Mouse (Mus musculus) embryo, embryonic 10.5 days (tissue): Measurements from ENCODE around the gene Sp1.
A peak's percentile ranks its signal among the peaks of the same experiment; 100 is the strongest.

Experiments used
- DNase-seq: peaks from one replicate; pipeline ENCODE4 v3.0.0-alpha.2; 2015; ENCODE audit warnings: low spot score

Sp1 gene

DNA sequence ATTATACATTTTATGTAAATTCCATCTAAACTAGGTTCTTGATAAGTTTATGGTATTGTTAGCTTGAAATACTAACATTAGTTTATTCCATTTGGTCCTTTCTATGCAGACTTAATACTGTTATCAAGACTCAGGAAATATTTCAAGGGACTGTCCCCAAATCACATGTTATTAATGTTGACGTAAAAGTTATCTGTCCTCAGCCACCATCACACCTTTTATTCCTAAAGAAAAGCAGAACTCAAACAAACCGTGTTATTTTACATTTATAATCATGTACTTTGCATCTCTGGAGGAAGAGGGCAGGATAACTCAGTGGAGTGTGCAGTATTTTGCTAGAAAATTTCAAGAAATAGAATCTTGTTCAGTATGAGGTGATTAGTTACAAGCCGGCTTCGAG, 27.2 kb downstream of the Sp1 start:
- DNase-seq, result no peak

DNA sequence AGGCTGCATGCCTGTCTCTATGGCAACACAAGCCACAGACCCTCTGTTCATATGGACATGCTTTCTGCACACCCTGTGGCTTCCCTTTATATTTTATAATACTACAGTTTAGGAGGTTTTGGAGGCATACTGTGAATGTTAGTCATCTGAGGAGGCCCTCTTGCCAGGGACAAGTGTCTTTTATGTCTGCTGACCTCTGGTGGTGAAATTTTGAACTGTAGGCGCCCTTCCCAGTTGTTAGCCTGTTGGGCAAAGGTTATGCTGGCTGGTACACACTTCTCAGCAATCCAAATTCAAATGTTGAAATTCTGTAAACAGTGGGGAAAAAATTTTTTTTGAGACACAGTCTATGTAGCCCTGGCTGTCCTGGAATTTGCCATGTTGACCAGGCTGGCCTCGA, 36.5 kb downstream of the Sp1 start:
- DNase-seq, result peak; percentile 92

- no peak for DNase-seq
Observed at GRCm38 (mm10) chr15:102445146-102445545, 39.2 kb downstream of the Sp1 start, which contains the start of gene Amhr2. Gene Amhr2, plus strand, starts transcription at chr15:102445367.

- no peak for DNase-seq
Observed at GRCm38 (mm10) chr15:102446448-102446847, 40.5 kb downstream of the Sp1 start.

- DNase-seq, result no peak
Observed at GRCm38 (mm10) chr15:102449366-102449765, 43.4 kb downstream of the Sp1 start.

GRCm38 (mm10) chr15:102450928-102451327, 45.0 kb downstream of the Sp1 start:
- DNase-seq, result no peak

- no peak for DNase-seq
Observed at GRCm38 (mm10) chr15:102451666-102452430, 45.9 kb downstream of the Sp1 start.

GRCm38 (mm10) chr15:102455993-102456392, 50.0 kb downstream of the Sp1 start:
- peak; percentile 33 for DNase-seq

DNA sequence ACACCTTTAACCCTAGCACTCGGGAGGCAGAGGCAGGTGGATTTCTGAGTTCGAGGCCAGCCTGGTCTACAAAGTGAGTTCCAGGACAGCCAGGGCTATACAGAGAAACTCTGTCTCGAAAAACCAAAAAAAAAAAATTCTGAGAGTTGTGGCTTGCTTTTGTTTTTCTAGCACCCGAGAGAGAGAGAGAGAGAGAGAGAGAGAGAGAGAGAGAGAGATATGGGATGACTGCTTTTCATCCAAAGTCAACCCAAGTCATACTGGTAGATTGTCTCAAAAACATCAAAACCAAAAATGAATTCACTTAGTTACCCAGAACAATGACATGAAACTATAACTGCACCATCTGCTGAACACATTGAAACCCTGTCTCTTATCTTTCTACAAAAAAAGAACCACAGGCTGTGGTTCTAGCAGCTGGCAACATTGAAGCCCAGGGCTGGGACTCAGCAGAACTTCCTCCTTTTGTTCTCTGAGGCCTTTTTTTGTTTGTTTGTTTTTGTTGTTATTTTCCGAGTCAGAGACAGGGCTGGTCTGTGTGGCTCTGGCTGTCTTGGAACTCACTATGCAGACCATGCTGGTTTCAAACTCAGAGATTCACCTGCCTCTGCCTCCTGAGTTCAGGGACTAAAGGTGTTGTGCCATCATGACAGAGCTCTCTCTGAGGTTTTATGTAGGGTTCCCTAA, 52.2 kb downstream of the Sp1 start:
- no peak for DNase-seq

DNA sequence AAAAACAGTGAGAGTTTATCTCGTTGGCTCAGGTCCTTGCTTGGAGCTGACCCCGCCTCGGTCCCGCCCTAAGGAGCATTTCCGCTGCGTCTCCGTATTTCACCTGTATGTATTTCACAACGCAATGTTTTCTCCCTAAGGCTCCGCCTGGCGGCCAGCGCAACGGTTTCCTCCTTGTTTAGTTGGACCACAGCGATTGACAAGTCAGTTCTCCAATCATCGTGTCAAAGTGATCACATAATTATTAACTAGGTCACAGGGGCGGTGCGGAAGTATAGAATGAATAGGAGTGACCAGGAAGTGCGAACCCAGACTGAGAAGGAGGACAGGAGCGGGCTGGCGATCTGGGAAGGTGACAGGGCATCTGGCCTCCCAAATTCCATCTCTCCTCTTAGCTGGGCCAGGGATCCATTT, 53.0 kb downstream of the Sp1 start, which contains the start of gene Prr13:
TSS of gene Prr13 (plus strand) at position 125 of the 414 bp plus-strand sequence.
- peak; percentile 96 for DNase-seq

- DNase-seq, result no peak
Observed at GRCm38 (mm10) chr15:102459381-102459780, 53.4 kb downstream of the Sp1 start.

DNA sequence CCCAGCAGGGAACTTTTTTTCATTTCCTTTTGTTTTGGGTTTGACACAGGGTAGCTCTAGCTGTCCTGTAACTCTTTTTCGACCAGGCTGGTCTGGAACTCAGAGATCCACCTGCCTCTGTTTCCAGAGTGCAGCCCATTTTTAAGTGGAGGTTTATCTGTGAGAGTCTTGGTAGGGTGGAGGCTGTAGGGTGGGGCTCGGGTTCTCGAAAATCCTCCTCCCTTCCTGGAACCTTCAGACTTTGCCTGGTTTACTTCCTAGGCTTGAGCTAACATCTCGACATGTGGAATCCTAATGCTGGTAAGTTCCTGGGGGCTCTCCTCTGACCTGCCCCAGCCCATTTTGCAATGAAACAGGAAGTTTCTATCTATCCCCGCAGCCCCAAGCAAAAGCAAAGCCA, 53.9 kb downstream of the Sp1 start:
- DNase-seq, result no peak

DNA sequence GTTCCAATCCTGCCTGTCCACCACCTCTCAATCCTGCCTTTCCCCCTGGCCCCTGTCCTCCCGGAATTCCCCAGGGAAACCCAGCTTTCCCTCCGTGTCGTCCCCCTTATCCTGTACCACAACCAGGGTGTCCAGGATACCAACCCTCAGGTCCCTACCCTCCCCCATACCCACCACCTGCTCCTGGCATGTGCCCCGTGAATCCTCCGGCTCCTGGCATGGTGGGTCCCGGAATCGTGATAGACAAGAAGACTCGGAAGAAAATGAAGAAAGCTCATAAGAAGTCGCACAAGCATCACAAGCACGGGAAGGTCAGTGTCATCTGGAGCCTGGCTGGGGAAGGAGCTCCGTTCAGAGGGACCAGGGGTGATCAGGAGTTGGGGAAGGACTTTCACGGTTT, 54.5 kb downstream of the Sp1 start:
- no peak for DNase-seq

GRCm38 (mm10) chr15:102460971-102461370, 55.0 kb downstream of the Sp1 start:
- DNase-seq, result no peak

DNA sequence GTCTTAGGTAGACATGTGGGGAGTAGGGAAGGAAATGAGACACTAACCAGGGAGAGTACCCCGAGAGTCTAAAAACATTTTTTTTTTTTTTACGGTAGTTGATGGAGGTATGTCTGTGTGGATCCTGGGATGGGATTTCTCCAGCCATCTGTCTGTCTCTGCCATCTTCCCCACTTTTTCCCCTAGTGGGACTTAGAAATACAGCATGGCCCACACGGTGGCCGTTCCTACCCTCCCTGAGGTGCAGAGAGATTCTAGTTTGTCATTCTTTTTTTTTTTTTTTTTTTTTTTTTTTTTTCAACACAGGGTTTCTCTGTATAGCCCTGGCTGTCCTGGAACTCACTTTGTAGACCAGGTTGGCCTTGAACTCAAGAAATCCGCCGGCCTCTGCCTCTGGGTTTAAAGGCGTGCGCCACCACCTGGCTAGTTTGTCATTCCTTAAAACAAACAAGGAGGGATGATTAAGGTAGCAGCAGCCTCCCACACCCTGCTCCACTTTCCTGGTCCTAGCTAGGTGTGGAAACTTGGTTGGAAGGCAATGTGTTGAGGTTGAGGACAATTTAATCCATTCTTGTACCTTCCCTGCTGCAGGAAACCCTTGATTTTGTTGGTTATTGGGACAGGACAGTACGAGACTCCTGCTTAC, 55.6 kb downstream of the Sp1 start:
- DNase-seq, result no peak

DNA sequence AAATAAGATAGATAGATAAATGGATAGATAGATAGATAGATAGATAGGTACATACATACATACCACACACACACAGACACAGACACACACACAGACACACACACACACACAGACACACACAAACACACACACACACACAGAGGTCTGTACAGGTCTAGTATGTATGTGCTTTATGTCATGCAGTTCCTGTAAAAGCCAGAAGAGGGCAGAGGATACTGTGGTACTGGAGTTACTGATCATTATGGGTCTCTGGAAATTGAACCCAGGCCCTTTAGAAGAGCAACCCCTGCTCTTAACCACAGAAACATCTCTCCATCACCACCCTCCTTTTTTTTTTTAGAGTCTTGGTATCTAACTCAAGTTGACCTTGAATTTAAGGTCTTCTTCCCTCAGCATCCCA, 57.7 kb downstream of the Sp1 start:
- DNase-seq, result peak; percentile 60

DNA sequence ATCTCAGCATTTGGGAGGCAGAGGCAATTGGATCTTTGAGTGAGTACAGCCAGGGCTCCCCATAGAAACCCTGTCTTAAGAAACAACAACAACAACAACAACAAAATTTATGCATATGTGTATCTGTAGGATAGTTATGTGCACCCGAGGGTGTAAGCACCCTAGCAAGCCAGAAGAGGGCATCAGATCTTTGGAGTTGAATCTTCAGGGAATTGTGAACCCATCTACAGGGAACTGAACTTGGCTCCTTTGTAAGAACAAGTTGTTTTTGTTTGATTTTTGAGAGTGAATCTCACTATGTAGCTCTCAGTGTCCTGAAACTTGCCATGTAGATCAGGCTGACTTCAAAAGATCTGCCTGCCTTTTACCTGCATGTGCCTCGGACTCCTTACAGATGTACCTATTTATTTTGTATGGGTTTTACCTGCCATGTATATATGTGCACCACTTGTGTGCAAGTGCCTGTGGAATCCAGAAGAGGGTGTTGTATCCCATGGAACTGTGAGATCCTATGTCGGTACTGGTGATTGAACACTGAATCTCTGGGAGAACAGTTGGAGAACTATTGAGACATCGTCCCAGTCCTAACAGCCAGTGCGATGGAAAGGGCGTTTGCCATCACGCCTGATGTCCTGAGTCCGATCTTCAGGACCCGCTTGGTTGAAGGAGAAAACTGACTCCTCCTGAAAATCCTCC, 62.9 kb downstream of the Sp1 start:
- DNase-seq, result no peak

DNA sequence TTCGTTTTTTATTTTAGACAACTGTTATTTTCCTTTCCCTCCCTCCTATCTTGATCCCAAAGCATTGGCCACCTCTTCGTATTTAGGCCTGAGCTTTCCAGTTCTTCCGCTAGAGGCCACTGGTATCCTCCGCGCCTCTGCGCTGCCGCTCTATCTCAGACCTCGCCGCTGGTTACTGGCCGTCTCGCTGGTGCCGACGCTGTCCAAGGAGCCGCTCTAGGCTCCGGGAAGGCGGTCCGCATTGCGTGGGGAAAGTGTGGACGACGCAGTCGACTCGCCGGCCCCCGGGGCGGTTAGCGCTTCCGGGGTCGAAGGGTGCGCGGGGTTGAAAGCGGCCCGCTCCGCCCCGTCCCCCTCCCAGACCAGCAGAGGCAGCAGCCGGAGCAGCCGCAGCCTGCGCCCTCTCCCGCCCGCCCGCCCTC, 64.3 kb downstream of the Sp1 start, which contains the start of gene Pcbp2:
TSS of gene Pcbp2 (plus strand) at position 357 of the 422 bp plus-strand sequence.
- peak; percentile 99 for DNase-seq

- DNase-seq, result peak; percentile 85
Observed at GRCm38 (mm10) chr15:102470605-102471294, 64.8 kb downstream of the Sp1 start.

DNA sequence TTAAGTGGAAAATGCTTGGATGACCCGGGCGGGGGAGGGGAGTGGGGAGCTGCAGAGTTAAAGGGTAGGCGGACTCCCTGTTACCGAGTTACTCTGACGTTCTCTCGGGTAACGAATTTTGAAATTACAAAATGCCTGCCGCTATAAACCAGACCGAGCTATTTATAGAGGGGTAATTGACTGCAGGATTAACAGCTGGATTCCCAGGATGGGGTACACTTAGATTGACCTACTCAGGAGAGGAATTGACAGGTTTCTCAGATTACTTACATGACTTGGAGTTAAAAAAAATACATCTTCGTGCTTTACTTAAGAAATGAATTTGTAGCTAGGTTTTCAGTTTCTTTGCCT, 65.3 kb downstream of the Sp1 start:
- no peak for DNase-seq

GRCm38 (mm10) chr15:102471727-102472126, 65.8 kb downstream of the Sp1 start:
- no peak for DNase-seq

DNA sequence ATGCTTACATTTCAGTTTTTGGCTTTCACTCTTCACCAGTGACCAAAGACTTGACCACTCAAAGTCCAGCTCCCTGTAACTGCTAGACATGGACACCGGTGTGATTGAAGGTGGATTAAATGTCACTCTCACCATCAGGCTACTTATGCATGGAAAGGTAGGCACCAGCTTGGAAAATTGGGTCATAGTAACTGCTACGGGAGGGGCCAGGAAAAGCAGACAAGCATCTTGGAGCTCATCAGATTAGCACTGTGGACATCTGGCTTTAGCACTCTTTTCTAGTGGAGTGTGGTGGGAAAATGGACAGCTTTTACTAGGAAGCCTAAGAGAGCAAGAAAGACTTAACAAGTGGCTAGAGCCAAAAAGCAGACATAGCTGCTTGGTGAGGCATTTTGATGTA, 67.3 kb downstream of the Sp1 start:
- no peak for DNase-seq
